In the genomic region with DNA sequence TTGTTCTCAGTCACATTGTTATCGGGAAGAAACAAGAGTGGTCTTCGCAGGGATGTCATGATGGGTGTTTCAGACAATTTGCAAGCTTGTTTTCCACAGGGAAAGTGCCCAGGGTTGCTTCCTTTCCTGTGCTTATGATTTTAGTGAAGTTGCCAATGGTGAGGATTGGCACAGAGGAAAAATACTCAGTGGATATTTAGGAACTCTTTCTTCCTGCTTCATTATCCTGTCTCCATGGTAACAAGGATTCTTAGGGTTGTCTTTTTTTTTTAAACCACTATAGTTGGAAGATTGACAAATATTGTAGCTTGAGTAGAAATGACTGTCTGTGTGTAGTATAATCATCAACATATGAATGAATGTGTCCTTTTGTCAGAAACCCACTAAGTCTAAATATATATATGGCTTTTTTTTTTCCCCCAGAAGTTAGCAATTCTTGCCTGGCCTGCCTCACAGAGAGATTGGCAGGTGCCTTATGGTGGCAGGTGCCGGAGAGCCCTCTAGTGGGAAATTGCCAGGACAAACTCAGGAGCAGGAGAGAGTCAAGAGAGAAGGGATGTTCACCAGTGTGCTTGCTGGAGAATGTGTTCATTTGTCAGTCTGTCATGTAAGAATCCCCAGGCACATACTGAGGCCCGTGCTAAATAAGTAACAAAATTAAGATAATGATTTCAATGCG, we compare ENCODE assay signal across 11 mouse cellular contexts. TPM values are rescaled to one million over a fixed set of nuclear protein-coding genes. Genes with fewer than 3 reads are reported as not detected.
DNase-seq lines count a peak whose midpoint lies in the region; ATAC-seq and TF ChIP-seq lines count a peak whose summit lies in the region.
"Had no signal": no experiment of that assay in that cellular context is flagged by ENCODE, and none has a peak within 500 bp of the region (broad histone marks: within the 10 kb centered on the region; RNA-seq: fewer than 3 reads in every experiment).

No protein-coding gene starts in this region.

- H3K4me2 ChIP-seq in forebrain, postnatal 0 days (ENCODE audit: low read depth): peak overlapping the region; percentile 13; the same call in 1 of the 2 replicates
- H3K4me2 ChIP-seq: embryonic facial prominence, embryonic 13.5 days; lung, embryonic 15.5 days had no signal

- ATAC-seq in cerebellum, adult (ENCODE audit: insufficient number of reproducible peaks, low FRiP score, low TSS enrichment): peak; percentile 62; the same call in 1 of the 2 replicates
- ATAC-seq in forebrain, postnatal 0 days: peak; percentile 72

- no peaks in the 10 kb centered on the region for H3K9me3 ChIP-seq in forebrain, postnatal 0 days (ENCODE audit: low read length)
- H3K9me3 ChIP-seq: embryonic facial prominence, embryonic 13.5 days; lung, embryonic 15.5 days had no signal

- H3K9ac ChIP-seq in forebrain, postnatal 0 days: no peak overlapping the region
- H3K9ac ChIP-seq: embryonic facial prominence, embryonic 13.5 days; lung, embryonic 15.5 days had no signal

- peak; percentile 61 for DNase-seq in heart, postnatal 4 days
- no peak for DNase-seq in heart, postnatal 25 days (ENCODE audit: low spot score)
- DNase-seq in 3T3-L1 (ENCODE audit: low read depth, low spot score): peak; percentile 20
- DNase-seq in forebrain, postnatal 0 days: peak; percentile 68
- no peak for DNase-seq in urinary bladder, postnatal 14 days (ENCODE audit: low spot score)
- DNase-seq in frontal cortex, postnatal 25 days (ENCODE audit: low spot score in 2 of 2): no peak
- no peak for DNase-seq in spleen, adult 12 weeks (ENCODE audit: low spot score)

- no peaks in the 10 kb centered on the region for H3K27me3 ChIP-seq in forebrain, postnatal 0 days (ENCODE audit: insufficient read depth, low read length)
- H3K27me3 ChIP-seq: embryonic facial prominence, embryonic 13.5 days; lung, embryonic 15.5 days had no signal

- intact Hi-C loops in heart, postnatal 25 days (cut with DNase I): loop anchor here (1.0 to 5.0 kb wide), 3 partner anchors 51 to 87 kb away; a partner anchor contains a TSS

- TF ChIP-seq CTCF in forebrain, postnatal 0 days (IDR thresholded peaks at IDR 0.05; ENCODE audit: low read depth): peak; percentile 51

- peaks cover 13% of the 10 kb centered on the region; the same call in 1 of the 2 replicates for H3K4me1 ChIP-seq in forebrain, postnatal 0 days (ENCODE audit: insufficient read depth)
- H3K4me1 ChIP-seq: lung, embryonic 15.5 days had no signal

- no peaks in the 10 kb centered on the region for H3K36me3 ChIP-seq in forebrain, postnatal 0 days (ENCODE audit: insufficient read depth)
- H3K36me3 ChIP-seq: embryonic facial prominence, embryonic 13.5 days; lung, embryonic 15.5 days had no signal

- WGBS in forebrain, postnatal 0 days: 38% methylated on average over 5 of the region's 5 CpGs

- no peak overlapping the region for H3K4me3 ChIP-seq in forebrain, postnatal 0 days (ENCODE audit: low read depth, low read length)
- H3K4me3 ChIP-seq: embryonic facial prominence, embryonic 13.5 days; lung, embryonic 15.5 days had no signal

- peak overlapping the region; percentile 84 for H3K27ac ChIP-seq in forebrain, postnatal 0 days (ENCODE audit: low read depth, low read length)
- H3K27ac ChIP-seq: embryonic facial prominence, embryonic 13.5 days; lung, embryonic 15.5 days had no signal

RNA-seq across cellular contexts. Expression of a gene that starts 49.4 kb away (rescaled TPM):
- total RNA-seq in heart, postnatal 4 days (2021): 10 to 100 TPM; 15.2 to 15.9 TPM
- 10 to 100 TPM; 29.9 to 42.3 TPM for total RNA-seq in heart, postnatal 25 days (2021)
- total RNA-seq in forebrain, postnatal 0 days (2014; rRNA removed): 6.5 and 7.6 TPM in 2 replicates
- 1.1 and 2.4 TPM in 2 replicates for polyA plus RNA-seq in forebrain, postnatal 0 days (2015; fragmentation: Nextera tagmentation; extraction: Ambion mirVana)
- total RNA-seq: MEL had no signal

Comparison
In these comparisons a context has a peak if more than half of its experiments do, and no peak if none do; other contexts are left out.
1. DNase-seq: peak in heart, postnatal 4 days (single experiment), 3T3-L1 (single experiment) and forebrain, postnatal 0 days (single experiment); none in heart, postnatal 25 days (single experiment), urinary bladder, postnatal 14 days (single experiment), frontal cortex, postnatal 25 days (0 of 2) and spleen, adult 12 weeks (single experiment).